Mouse (Mus musculus) cerebellum, adult 2 months (tissue): ENCODE results near the gene Tcap. TPM values are rescaled to one million over a fixed set of nuclear protein-coding genes. Genes with fewer than 3 reads are reported as not detected.
A peak's percentile ranks its signal among the peaks of the same experiment; 100 is the strongest.

Source experiments
- DNase-seq, 2 experiments: peaks; one replicate each; pipeline ENCODE4 v3.0.0; 2021
- H3K27ac ChIP-seq: fragments of 200-500 bp; 2 replicates; pipeline ENCODE4 v1.5.1; 2012; ENCODE audit warnings: low read length, control low read depth, inconsistent platforms; ENCODE audit not compliant: insufficient read depth
- H3K27me3 ChIP-seq: fragments of 200-500 bp; 2 replicates; pipeline ENCODE4 v1.6.1; 2012; ENCODE audit warnings: inconsistent platforms, mild to moderate bottlenecking, low read length, moderate library complexity; ENCODE audit not compliant: control insufficient read depth, insufficient read depth
- H3K4me1 ChIP-seq: fragments of 200-500 bp; 2 replicates; pipeline ENCODE4 v1.6.1; 2011; ENCODE audit warnings: low read length; ENCODE audit not compliant: control insufficient read depth, insufficient read depth
- H3K4me3 ChIP-seq: fragments of 200-500 bp; replicated peaks from 2 replicates; pipeline ENCODE3; 2011; ENCODE audit warnings: mild to moderate bottlenecking, low read depth, low read length, control low read depth; ENCODE audit not compliant: insufficient read depth
- CTCF ChIP-seq: fragments of 200-500 bp; IDR thresholded peaks from 2 replicates; pipeline ENCODE4 v1.5.1; 2011; ENCODE audit warnings: low read depth, mild to moderate bottlenecking, control low read depth, low read length, moderate library complexity, borderline replicate concordance; ENCODE audit not compliant: insufficient read depth
- POLR2A ChIP-seq: fragments of 200-500 bp; IDR thresholded peaks from 2 replicates; pipeline ENCODE4 v1.6.1; 2011; ENCODE audit warnings: low read length, control low read depth, borderline replicate concordance; ENCODE audit not compliant: insufficient read depth
- WGBS: fragments of 180-500 bp; shearing (Covaris S2); methylation state at CpG from one replicate; pipeline ENCODE4 v1.1.7; 2018; 5-methylcytosine and 5-hydroxymethylcytosine counted together
- polyA plus RNA-seq: library from polyadenylated mRNA; depleted of rRNA; stranded (reverse); fragments of >200 nt; gene quantifications from 2 replicates; pipeline ENCODE4 v1.2.3, GENCODE M21; 2012

The Tcap gene
- polyA plus RNA-seq, 1 experiment = 0.95 TPM

DNA sequence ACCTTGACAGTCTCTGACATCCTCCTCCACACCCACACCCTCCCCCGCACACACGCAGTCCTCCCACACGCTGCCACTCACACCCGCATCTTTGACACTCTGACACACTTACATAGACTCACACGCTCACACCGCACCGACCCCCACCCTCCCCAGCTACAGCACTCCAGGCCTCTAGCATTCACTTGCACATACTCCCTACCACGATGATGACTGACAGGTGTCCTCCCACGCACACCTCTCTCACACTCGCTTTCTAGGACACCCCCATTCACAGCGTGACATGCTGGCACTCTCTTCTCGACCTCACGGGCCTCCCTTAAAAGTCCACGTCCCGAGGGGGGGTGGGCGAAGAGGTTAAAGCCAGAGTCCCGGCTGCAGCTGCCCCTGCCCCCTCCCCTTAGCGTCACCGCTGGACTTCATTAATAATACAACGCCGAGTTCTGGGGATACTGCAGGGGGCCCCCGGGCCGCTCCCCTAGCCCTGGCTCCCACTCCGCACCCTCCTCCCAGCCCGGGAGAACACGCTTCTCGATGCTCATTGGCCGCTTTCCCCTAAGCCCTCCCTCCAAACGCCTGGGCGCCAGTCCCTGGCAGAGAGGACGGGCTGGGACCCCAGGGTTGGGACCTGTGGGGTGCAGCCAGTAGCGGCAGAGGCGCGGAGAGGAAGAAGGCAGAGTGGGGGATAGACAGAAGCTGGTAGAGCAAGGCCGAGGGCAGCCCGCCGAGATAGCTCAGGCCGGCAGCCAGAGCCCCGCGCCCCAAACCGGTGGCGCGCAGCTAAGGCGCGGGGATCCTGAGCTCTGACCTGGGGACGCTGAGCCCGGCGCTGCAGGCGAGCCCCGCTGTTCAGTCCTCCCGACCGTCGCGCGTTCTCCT, 35.3 kb upstream of the Tcap start, which contains the start of gene Ppp1r1b:
TSS of gene Ppp1r1b (plus strand) at position 322 of the 879 bp plus-strand sequence.
- under 1% methylated on average over 55 of the region's 55 CpGs for WGBS
- DNase-seq = peak; percentile 82 to 83
- H3K4me1 ChIP-seq = peaks cover 14% of the 10 kb centered on the region
- H3K27me3 ChIP-seq = no peaks in the 10 kb centered on the region
- H3K27ac ChIP-seq = peak within 1 kb of the TSS; percentile 22
- TF ChIP-seq POLR2A (no peak), CTCF (no peak)
- H3K4me3 ChIP-seq = peak within 1 kb of the TSS; percentile 81

DNA sequence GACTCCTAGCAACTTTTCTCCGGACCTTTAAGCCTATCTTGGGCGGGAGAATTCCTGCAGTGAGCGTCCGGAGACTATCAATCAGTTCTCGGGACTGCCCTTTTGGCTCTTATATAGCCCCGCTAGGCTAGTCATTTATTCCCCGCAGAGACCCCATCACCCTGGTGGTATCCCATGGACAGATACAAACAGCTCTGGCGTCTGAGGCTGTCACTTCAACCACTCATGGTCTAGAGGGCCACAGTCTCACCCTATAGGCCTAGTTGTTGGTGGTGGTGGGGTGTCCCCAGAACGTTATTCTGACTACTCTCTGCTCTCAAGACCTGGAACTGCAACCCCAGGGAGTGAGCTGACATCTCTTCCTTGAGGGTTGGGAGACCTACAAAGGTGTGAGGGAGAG, 34.3 kb upstream of the Tcap start:
- Histone ChIP-seq H3K27ac (no peak overlapping the region), H3K4me1 (peaks cover 14% of the 10 kb centered on the region), H3K4me3 (peak overlapping the region; percentile 81), H3K27me3 (no peaks in the 10 kb centered on the region)
- 26% methylated on average over 9 of the region's 9 CpGs for WGBS
- TF ChIP-seq CTCF (no peak), POLR2A (no peak)
- no peak for DNase-seq

DNA sequence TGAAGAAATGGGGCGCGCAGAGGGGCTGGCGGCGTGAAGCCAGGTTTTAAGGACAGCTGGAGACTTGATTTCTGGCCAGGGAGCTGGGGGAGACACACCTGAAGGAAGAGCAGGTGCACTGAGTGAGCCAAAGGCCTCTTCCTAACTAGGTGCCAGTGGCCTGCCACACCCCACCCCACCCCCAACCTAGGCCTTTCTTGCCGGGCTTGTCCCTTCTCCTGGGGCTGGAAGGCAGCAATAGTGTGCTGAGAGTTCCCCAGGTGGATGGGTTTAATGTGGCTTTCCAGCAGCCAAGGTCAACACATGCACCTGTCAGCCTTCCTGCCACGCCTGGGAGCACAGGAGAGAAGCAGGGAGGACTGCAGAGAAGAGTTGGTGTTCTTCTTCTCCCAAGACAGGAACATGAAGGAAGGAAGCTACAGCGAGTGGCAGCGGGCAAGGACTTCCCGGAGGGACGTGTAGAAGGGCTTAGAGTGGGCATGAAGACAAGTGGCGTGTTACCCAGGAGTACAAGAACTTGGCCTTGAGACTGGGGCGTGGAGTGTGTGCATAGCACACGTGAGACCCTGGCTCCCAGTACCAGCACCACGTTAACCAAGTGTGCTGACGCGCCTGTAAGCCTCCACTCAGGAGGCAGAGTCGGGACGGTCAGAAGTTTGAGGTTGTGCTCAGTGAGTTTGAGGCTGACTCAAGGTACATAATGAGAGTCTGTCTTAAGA, 31.2 kb upstream of the Tcap start:
- WGBS = 75% methylated on average over 18 of the region's 18 CpGs
- Histone ChIP-seq H3K27ac (no peak overlapping the region), H3K4me1 (peaks cover 6% of the 10 kb centered on the region), H3K4me3 (no peak overlapping the region), H3K27me3 (no peaks in the 10 kb centered on the region)
- TF ChIP-seq CTCF (no peak), POLR2A (no peak)
- no peak for DNase-seq

DNA sequence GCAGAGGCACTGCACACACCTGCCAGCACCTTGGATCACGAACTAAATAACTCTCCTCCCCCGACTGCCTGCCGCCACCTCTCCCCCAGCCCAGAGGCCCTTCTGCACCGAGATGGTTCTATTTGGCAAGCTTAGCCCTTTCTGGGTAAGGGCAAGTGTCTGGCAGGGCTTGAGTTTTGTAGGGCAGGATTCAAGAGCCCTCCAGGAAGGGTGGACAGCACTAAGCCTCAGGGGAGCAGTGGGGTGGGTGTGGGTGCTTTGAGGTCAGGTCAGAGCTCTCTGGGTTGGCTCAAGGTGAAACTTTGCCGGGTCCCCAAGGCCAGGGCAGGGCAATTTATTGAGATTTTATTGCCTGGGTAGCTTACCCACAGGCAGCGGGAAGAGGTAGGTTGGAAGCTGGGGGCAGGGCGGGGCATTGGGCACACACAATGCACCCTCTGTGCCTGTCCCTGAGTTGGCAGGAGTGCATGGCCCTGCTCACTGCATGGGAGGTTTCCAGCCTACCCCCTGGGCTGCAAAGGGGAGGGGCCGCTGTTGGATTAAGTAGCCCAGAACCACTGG, 29.9 kb upstream of the Tcap start:
- Histone ChIP-seq H3K4me1 (no peaks in the 10 kb centered on the region; the same call in none of the 2 replicates), H3K4me3 (no peak overlapping the region), H3K27ac (no peak overlapping the region), H3K27me3 (no peaks in the 10 kb centered on the region)
- WGBS = 47% methylated on average over 8 of the region's 8 CpGs
- DNase-seq = no peak
- TF ChIP-seq POLR2A = no peak

DNA sequence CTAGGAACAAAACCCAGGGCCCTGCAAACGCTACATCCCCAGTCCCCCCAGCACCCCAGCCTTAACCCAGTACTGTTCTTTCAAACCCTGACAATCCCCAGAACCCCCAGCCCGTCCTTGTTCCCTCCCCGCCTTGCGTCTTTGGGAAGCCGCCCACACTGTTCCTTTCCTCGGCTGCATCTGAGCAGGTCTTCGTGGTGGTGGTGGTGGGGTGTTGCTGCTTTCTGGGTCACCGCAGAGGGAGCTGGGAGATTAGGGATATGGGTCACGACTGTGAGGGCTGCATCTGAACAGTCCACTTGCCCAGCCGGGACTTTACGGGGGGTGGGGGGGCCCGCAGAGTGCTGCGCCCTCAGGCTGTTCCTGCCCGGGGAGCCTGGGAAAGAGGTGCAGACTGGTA, 29.2 kb upstream of the Tcap start:
- Histone ChIP-seq H3K27me3 (no peaks in the 10 kb centered on the region), H3K27ac (no peak overlapping the region)
- no peak for DNase-seq

DNA sequence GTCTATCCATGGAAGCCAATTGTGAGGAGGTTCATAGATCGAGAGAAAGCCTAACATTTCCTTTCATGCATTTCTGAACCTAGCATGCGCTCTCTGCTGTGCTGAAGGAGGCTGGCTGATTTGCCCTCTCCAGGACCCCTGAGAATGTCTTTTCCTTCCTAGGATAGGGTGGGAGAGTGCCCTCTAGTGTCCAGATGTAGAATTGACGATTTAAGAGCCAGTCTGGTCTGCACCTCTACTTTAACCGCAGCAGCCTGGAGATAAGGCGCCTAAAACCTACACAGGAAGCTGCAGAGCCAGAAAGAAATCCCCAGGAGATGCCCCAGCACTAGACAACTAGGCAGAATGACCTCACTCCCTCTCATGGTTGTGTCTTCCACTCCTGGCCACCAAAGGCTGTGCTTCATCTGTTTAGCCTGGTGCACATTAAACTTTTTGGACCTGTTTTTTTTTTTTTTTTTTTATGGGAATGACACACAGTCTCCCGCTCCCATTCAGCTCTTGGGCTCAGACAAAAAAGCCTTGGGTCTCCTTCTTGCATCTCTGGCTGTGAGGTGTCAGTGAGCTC, 27.8 kb upstream of the Tcap start:
- TF ChIP-seq POLR2A (no peak), CTCF (peak; percentile 68; the same call in 1 of the 2 replicates)
- Histone ChIP-seq H3K4me3 (no peak overlapping the region), H3K27me3 (no peaks in the 10 kb centered on the region), H3K4me1 (peaks cover 5% of the 10 kb centered on the region; the same call in 1 of the 2 replicates), H3K27ac (no peak overlapping the region)
- 11% methylated on average over 6 of the region's 6 CpGs for WGBS
- DNase-seq = peak; percentile 55 to 61

More for the DNA sequence above, 29.2 kb upstream of the Tcap start:
- peaks cover 3% of the 10 kb centered on the region; the same call in 1 of the 2 replicates for H3K4me1 ChIP-seq
- H3K4me3 ChIP-seq = no peak overlapping the region
- TF ChIP-seq POLR2A = no peak
- TF ChIP-seq CTCF = no peak
- WGBS = 73% methylated on average over 14 of the region's 14 CpGs

DNA sequence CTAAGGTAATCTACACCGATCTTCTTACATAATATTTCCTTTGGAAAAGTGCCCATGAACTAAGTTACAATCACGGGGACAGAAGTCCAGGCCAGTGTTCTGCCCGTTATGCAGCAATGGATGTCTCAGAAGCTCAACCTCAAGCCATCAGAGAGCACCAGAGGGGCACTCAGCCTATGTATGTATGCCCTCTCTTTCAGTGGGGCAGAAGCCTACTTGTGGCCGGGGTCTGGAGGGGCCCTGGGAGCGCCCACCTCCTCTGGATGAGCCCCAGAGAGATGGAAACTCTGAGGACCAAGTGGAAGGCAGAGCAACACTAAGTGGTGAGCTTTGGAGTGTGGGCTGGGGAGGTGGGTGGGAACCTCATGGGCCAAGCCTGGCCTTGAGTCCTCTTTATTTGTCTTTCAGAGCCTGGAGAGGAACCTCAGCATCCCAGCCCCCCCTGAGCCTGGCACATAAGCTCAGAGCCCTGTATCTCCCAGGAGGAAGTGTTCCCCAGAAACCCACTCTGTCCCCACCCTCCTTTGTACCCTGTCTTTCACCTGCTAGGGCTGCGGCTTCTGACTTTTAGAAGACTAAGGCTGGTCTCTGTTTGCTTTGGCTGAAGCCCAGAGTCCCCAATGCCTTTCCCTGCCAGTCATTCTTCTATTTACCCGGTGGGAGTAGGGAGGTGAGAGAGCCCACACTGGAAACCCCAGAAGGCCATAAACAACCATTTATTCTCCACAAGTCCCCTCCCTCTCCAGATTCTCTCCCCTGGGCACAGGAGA, 26.8 kb upstream of the Tcap start:
- H3K4me1 ChIP-seq = peaks cover 5% of the 10 kb centered on the region; the same call in 1 of the 2 replicates
- no peak overlapping the region for H3K27ac ChIP-seq
- H3K4me3 ChIP-seq = no peak overlapping the region
- 73% methylated on average over 7 of the region's 7 CpGs for WGBS
- no peak for DNase-seq
- no peaks in the 10 kb centered on the region for H3K27me3 ChIP-seq
- TF ChIP-seq POLR2A = no peak
- TF ChIP-seq CTCF = no peak
